Mouse (Mus musculus) liver, embryonic 14.5 days (tissue): Measurements from ENCODE around the gene Galntl5. TPM values are rescaled to one million over a fixed set of nuclear protein-coding genes. Genes with fewer than 3 reads are reported as not detected.

ENCODE experiments used
- ATAC-seq: fragments of 200-750 bp; cut with Nextera tagmentation; 2 replicates; pipeline ENCODE4 v1.8.0; 2017; ENCODE audit warnings: moderate number of reproducible peaks, mild to moderate bottlenecking, moderate library complexity; ENCODE audit not compliant: insufficient read depth
- DNase-seq, 3 experiments: peaks; one replicate each; pipeline ENCODE4 v3.0.0-alpha.2; 2012 to 2013; ENCODE audit warnings: low read depth in 3 of 3, low spot score in 3 of 3
- H3K27ac ChIP-seq: fragments of 300-500 bp; sonication (generic); 2 replicates; pipeline ENCODE4 v1.5.1; 2014; ENCODE audit warnings: moderate library complexity, mild to moderate bottlenecking, control low read depth, inconsistent platforms
- H3K27me3 ChIP-seq: fragments of 300-500 bp; sonication (generic); 2 replicates; pipeline ENCODE4 v1.6.1; 2014; ENCODE audit warnings: mild to moderate bottlenecking, low read length, moderate library complexity; ENCODE audit not compliant: control insufficient read depth, insufficient read depth
- H3K36me3 ChIP-seq: fragments of 300-500 bp; sonication (generic); replicated peaks from 2 replicates; pipeline ENCODE4 v1.6.1; 2014; ENCODE audit warnings: low read depth; ENCODE audit not compliant: control insufficient read depth, insufficient read depth
- H3K4me1 ChIP-seq, 2 experiments: fragments of 200-500 bp in 1 of 2; fragments of 300-500 bp in 1 of 2; sonication (generic) in 1 of 2; replicated peaks; 2 replicates each; pipeline ENCODE4 v1.6.1; 2012 to 2014; ENCODE audit warnings: antibody characterized with exemption in 1 of 2, inconsistent platforms in 1 of 2, low read length in 1 of 2; ENCODE audit not compliant: control insufficient read depth in 2 of 2, insufficient read depth in 2 of 2
- H3K4me2 ChIP-seq: fragments of 300-500 bp; sonication (generic); 2 replicates; pipeline ENCODE4 v1.6.1; 2014; ENCODE audit warnings: low read depth, mild to moderate bottlenecking, control low read depth, moderate library complexity
- H3K4me3 ChIP-seq, 2 experiments: fragments of 200-500 bp in 1 of 2; fragments of 300-500 bp in 1 of 2; sonication (generic) in 1 of 2; 2 replicates each; pipeline ENCODE4 v1.5.1; 2012 to 2014; ENCODE audit warnings: low read depth in 2 of 2, low read length in 2 of 2, mild to moderate bottlenecking in 2 of 2, control low read depth in 1 of 2, inconsistent platforms in 1 of 2, moderate library complexity in 1 of 2; ENCODE audit not compliant: insufficient read depth in 1 of 2
- H3K9ac ChIP-seq: fragments of 300-500 bp; sonication (generic); replicated peaks from 2 replicates; pipeline ENCODE4 v1.6.1; 2014; ENCODE audit warnings: mild to moderate bottlenecking, control low read depth, moderate library complexity
- H3K9me3 ChIP-seq: fragments of 300-500 bp; sonication (generic); 2 replicates; pipeline ENCODE4 v1.6.1; 2016; ENCODE audit warnings: low read length, mixed read lengths; ENCODE audit not compliant: control insufficient read depth
- CTCF ChIP-seq: IDR thresholded peaks from 2 replicates; pipeline ENCODE4 v1.5.1; 2016; ENCODE audit warnings: antibody characterized with exemption, low read depth, control low read depth
- EP300 ChIP-seq: IDR thresholded peaks from 2 replicates; pipeline ENCODE4 v1.6.1; 2016; ENCODE audit warnings: antibody characterized with exemption, low read depth
- WGBS: fragments of 180-500 bp; shearing (Covaris S2); extraction: QIAGEN DNeasy Blood & Tissue Kit; methylation state at CpG from one replicate; pipeline ENCODE4 v1.1.7; 2014; ENCODE audit not compliant: insufficient replicate concordance; 5-methylcytosine and 5-hydroxymethylcytosine counted together
- polyA plus RNA-seq, 2 experiments: library from polyadenylated mRNA; depleted of rRNA in 1 of 2; stranded (reverse) in 1 of 2; unstranded in 1 of 2; fragments of >200 nt; fragmentation: Nextera tagmentation in 1 of 2; extraction: Ambion mirVana in 1 of 2; gene quantifications; 2 replicates each; pipeline versions ENCODE4 v1.2.1 to v1.2.3; 2012 to 2014

Gene Galntl5
- polyA plus RNA-seq, 2 experiments: not detected

DNA sequence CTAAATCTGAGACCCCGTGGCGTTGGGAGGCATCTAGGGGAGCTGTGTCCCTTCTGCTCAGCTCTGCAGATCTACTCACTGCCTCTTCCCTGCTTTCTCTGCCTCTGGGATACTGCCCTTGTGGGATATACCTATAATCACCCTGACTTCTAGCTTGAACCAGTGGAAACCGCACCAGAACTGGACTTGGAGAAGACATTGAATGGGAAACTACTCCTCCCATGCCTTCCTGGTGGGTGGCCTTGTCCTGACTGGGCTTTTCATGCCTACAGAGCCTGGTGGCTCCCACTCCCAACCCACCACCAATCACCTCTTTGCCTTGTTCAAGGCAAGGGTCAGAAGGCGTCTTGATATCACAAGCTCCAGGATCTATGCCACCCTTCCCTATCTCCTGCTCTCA, 26.4 kb upstream of the Galntl5 start:
- Histone ChIP-seq H3K4me1 (no peaks in the 10 kb centered on the region), H3K27me3 (no peaks in the 10 kb centered on the region), H3K9ac (no peak overlapping the region), H3K9me3 (no peaks in the 10 kb centered on the region), H3K36me3 (no peaks in the 10 kb centered on the region), H3K4me3 (no peak overlapping the region), H3K4me2 (no peak overlapping the region), H3K27ac (no peak overlapping the region)
- ATAC-seq: no peak
- no peak for DNase-seq
- WGBS: 51% methylated on average over 4 of the region's 4 CpGs
- TF ChIP-seq CTCF (no peak), EP300 (no peak)

DNA sequence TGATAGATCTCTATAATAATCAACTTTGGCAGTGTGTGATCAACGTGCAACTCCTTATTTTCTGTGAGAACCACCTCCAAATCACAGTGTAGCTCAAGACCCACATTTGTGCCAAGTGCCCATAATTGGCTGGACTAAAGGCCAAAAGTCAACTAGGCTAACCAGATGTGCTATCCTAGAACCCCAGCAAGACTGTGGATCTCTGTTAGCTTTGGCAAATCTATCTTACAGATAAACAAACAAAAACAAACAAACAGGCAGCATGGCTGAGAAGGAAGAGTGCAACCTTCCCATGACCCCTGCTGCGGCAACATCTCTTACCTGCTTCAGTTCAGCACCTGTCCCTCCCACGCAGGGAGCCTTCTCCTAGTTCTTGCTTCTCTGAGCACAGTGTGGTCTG, 25.9 kb upstream of the Galntl5 start:
- Histone ChIP-seq H3K27ac (no peak overlapping the region), H3K27me3 (no peaks in the 10 kb centered on the region), H3K36me3 (no peaks in the 10 kb centered on the region), H3K9ac (no peak overlapping the region), H3K4me3 (no peak overlapping the region), H3K9me3 (no peaks in the 10 kb centered on the region), H3K4me2 (no peak overlapping the region), H3K4me1 (no peaks in the 10 kb centered on the region)
- DNase-seq: no peak
- TF ChIP-seq EP300 (no peak), CTCF (no peak)
- 62% methylated on average over 3 of the region's 3 CpGs for WGBS
- ATAC-seq: no peak

DNA sequence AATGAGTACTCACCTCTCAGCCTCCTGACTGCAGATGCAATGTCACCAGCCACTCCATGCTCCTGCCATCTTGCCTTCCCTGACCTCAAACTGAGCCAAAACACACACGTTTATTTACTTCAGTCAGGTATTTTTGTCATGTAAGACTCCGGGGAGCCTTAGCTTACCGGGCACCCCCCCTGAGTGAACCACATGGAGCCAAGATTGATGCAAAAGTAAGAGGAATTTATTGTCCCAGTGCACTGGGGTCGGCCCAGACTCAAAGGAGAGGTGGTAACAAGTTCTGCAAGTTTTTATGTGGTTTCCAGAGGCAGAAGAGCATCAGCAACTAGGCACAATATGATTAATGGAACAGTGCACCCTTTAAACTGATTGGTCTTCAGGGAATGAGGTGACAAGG, 24.1 kb upstream of the Galntl5 start:
- ATAC-seq (no peak), DNase-seq (no peak)
- no peak overlapping the region for H3K4me3 ChIP-seq
- no peaks in the 10 kb centered on the region for H3K36me3 ChIP-seq
- no peaks in the 10 kb centered on the region for H3K9me3 ChIP-seq
- WGBS: 30% methylated on average over 4 of the region's 4 CpGs
- no peaks in the 10 kb centered on the region for H3K4me1 ChIP-seq
- no peaks in the 10 kb centered on the region for H3K27me3 ChIP-seq
- no peak overlapping the region for H3K9ac ChIP-seq
- H3K27ac ChIP-seq: no peak overlapping the region
- no peak overlapping the region for H3K4me2 ChIP-seq
- TF ChIP-seq CTCF: no peak
- TF ChIP-seq EP300: no peak

DNA sequence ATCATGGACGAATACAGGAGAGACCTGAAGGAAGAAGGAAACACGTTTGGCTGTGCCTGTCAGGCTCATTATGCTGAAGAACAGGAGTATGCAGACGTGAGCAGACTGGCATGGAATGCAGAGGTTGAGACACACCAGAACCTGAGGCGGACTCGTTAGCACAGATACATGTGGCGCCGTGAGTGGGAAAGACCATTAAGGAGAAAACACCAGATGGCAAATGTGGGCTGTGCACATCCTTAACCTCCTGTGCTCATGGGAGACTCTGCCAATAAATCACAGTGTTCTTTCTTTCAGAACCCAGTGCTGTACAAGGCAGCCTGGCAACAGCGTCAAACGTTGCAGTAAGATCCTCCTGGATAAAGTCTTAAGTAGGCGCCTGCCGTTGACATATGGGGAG, 20.7 kb upstream of the Galntl5 start:
- Histone ChIP-seq H3K27ac (no peak overlapping the region), H3K27me3 (no peaks in the 10 kb centered on the region), H3K36me3 (no peaks in the 10 kb centered on the region), H3K9ac (no peak overlapping the region), H3K4me2 (no peak overlapping the region), H3K4me3 (no peak overlapping the region), H3K9me3 (no peaks in the 10 kb centered on the region), H3K4me1 (no peaks in the 10 kb centered on the region)
- no peak for DNase-seq
- no peak for TF ChIP-seq EP300
- no peak for TF ChIP-seq CTCF
- ATAC-seq: no peak
- WGBS: 71% methylated on average over 11 of the region's 11 CpGs

DNA sequence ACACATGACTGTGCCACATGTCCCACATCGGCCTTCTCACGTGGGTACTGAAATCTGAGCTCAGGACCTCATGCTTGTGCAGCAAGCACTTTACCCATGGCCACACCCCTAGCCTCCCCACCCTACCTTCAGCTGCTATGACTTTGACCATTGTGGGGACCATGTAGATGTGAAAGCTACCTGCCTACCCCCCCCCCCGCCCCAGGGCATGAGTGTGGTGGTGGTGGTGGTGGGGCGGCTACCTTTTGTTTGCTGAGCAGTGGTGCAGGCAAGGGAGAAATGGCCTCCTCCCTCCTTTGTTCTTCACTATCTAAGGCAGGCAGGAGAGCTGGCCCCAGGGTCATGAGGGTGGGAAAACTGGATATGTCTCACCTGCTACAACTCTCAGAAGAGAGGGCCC, 18.3 kb upstream of the Galntl5 start:
- Histone ChIP-seq H3K4me1 (no peaks in the 10 kb centered on the region), H3K4me3 (no peak overlapping the region), H3K9me3 (no peaks in the 10 kb centered on the region), H3K36me3 (no peaks in the 10 kb centered on the region), H3K27me3 (no peaks in the 10 kb centered on the region), H3K9ac (no peak overlapping the region), H3K4me2 (no peak overlapping the region), H3K27ac (no peak overlapping the region)
- WGBS: 54% methylated on average over 4 of the region's 4 CpGs
- DNase-seq: no peak
- no peak for ATAC-seq
- TF ChIP-seq EP300 (no peak), CTCF (no peak)

DNA sequence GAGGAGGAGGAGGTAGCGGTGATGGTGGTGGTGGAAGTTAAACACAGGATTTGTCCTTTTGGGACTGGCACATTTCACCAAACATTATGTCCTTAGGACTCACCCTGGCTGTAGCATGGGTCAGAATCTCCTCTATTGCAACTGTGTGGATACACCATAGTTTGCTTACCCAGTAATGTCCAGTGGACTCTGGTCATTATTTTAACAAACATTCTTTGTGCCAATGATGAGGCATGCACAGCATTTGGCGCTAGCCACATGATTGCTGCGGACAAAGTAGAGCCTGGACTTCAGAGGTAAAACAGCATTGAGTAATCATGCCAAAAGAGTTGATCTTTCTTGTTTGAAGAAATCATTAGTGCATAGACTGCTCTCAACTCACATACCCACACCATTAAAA, 17.3 kb upstream of the Galntl5 start:
- WGBS: 71% methylated on average over 3 of the region's 3 CpGs
- DNase-seq: no peak
- Histone ChIP-seq H3K9ac (no peak overlapping the region), H3K27me3 (no peaks in the 10 kb centered on the region), H3K9me3 (no peaks in the 10 kb centered on the region), H3K27ac (no peak overlapping the region), H3K4me2 (no peak overlapping the region), H3K4me1 (no peaks in the 10 kb centered on the region), H3K4me3 (no peak overlapping the region), H3K36me3 (no peaks in the 10 kb centered on the region)
- TF ChIP-seq EP300: no peak
- no peak for TF ChIP-seq CTCF
- no peak for ATAC-seq
